In genomic region chr3:87509061-87509460, GRCm38 (mm10) we compare ENCODE assay signal across 10 mouse cellular contexts. TPM values are rescaled to one million over a fixed set of nuclear protein-coding genes. Genes with fewer than 3 reads are reported as not detected.
A peak's percentile ranks its signal among the peaks of the same experiment; 100 is the strongest.
DNase-seq lines count a peak whose midpoint lies in the region; ATAC-seq and TF ChIP-seq lines count a peak whose summit lies in the region.
"Had no signal": no experiment of that assay in that cellular context is flagged by ENCODE, and none has a peak within 500 bp of the region (broad histone marks: within the 10 kb centered on the region; RNA-seq: fewer than 3 reads in every experiment).

No protein-coding gene starts in this region.

- WGBS in liver, embryonic 11.5 days: 38% methylated on average over 4 of the region's 4 CpGs
- WGBS in heart, embryonic 14.5 days: 17% methylated on average over 4 of the region's 4 CpGs
- 10% methylated on average over 4 of the region's 4 CpGs for WGBS in small intestine, adult 2 months
- 55% methylated on average over 4 of the region's 4 CpGs for WGBS in midbrain, embryonic 11.5 days
- WGBS in midbrain, embryonic 15.5 days: 55% methylated on average over 4 of the region's 4 CpGs

- no peaks in the 10 kb centered on the region for H3K9me3 ChIP-seq in liver, embryonic 11.5 days (ENCODE audit: control insufficient read depth, low read length)
- no peaks in the 10 kb centered on the region for H3K9me3 ChIP-seq in heart, embryonic 14.5 days (ENCODE audit: control insufficient read depth, low read length)
- no peaks in the 10 kb centered on the region for H3K9me3 ChIP-seq in midbrain, embryonic 11.5 days (ENCODE audit: control insufficient read depth, low read length)
- H3K9me3 ChIP-seq in midbrain, embryonic 15.5 days: no peaks in the 10 kb centered on the region

- H3K4me1 ChIP-seq in liver, embryonic 11.5 days (replicated peaks; ENCODE audit: control insufficient read depth, insufficient read depth, low read length): peaks cover 23% of the 10 kb centered on the region
- H3K4me1 ChIP-seq in heart, embryonic 14.5 days (ENCODE audit: control insufficient read depth in 2 of 2, insufficient read depth in 2 of 2, low read length in 2 of 2): peaks cover 28 to 33% of the 10 kb centered on the region in 2 experiments
- H3K4me1 ChIP-seq in small intestine, adult 2 months (ENCODE audit: control insufficient read depth, insufficient read depth, insufficient read length, low read length): peaks cover 46% of the 10 kb centered on the region
- H3K4me1 ChIP-seq in midbrain, embryonic 11.5 days (ENCODE audit: control insufficient read depth, insufficient read depth, low read length): no peaks in the 10 kb centered on the region
- peaks cover 9% of the 10 kb centered on the region for H3K4me1 ChIP-seq in midbrain, embryonic 15.5 days

- ATAC-seq in liver, embryonic 11.5 days (replicated peaks; ENCODE audit: low FRiP score): no peak
- ATAC-seq in heart, embryonic 14.5 days (ENCODE audit: insufficient number of reproducible peaks, insufficient read depth, low FRiP score, low read depth): peak; percentile 55; the same call in 1 of the 2 replicates
- no peak for ATAC-seq in midbrain, embryonic 11.5 days (ENCODE audit: low FRiP score)
- ATAC-seq in midbrain, embryonic 15.5 days (replicated peaks): no peak

- H3K4me3 ChIP-seq in liver, embryonic 11.5 days (ENCODE audit: low read depth, low read length): no peak overlapping the region
- no peak overlapping the region for H3K4me3 ChIP-seq in heart, embryonic 14.5 days (ENCODE audit: control insufficient read depth in 1 of 2, insufficient read depth in 1 of 2, low read depth in 1 of 2, low read length in 2 of 2)
- peak overlapping the region; percentile 49 for H3K4me3 ChIP-seq in small intestine, adult 2 months (ENCODE audit: low read depth, low read length)
- H3K4me3 ChIP-seq in midbrain, embryonic 11.5 days (ENCODE audit: low read depth, low read length): no peak overlapping the region
- H3K4me3 ChIP-seq in midbrain, embryonic 15.5 days: no peak overlapping the region
- H3K4me3 ChIP-seq: myocyte had no signal

- no peaks in the 10 kb centered on the region for H3K27me3 ChIP-seq in liver, embryonic 11.5 days (replicated peaks; ENCODE audit: control insufficient read depth, insufficient read depth, low read length)
- H3K27me3 ChIP-seq in heart, embryonic 14.5 days (ENCODE audit: control insufficient read depth, insufficient read depth, low read length): no peaks in the 10 kb centered on the region; the same call in 1 of the 2 replicates
- H3K27me3 ChIP-seq in small intestine, adult 2 months (ENCODE audit: control insufficient read depth, insufficient read depth, low read length): no peaks in the 10 kb centered on the region
- no peaks in the 10 kb centered on the region for H3K27me3 ChIP-seq in midbrain, embryonic 11.5 days (ENCODE audit: control insufficient read depth, insufficient read depth, low read length)
- H3K27me3 ChIP-seq in midbrain, embryonic 15.5 days (replicated peaks): no peaks in the 10 kb centered on the region

- H3K36me3 ChIP-seq in liver, embryonic 11.5 days (ENCODE audit: control insufficient read depth, insufficient read depth, low read length): no peaks in the 10 kb centered on the region
- H3K36me3 ChIP-seq in heart, embryonic 14.5 days (ENCODE audit: control insufficient read depth, insufficient read depth, low read length): no peaks in the 10 kb centered on the region
- no peaks in the 10 kb centered on the region for H3K36me3 ChIP-seq in small intestine, adult 2 months (ENCODE audit: control insufficient read depth, insufficient read depth, low read length)
- no peaks in the 10 kb centered on the region for H3K36me3 ChIP-seq in midbrain, embryonic 11.5 days (ENCODE audit: control insufficient read depth, insufficient read depth, low read length)
- no peaks in the 10 kb centered on the region for H3K36me3 ChIP-seq in midbrain, embryonic 15.5 days (replicated peaks)

- DNase-seq in liver: peak; percentile 32
- DNase-seq in liver, embryonic 11.5 days (ENCODE audit: low spot score): no peak
- peak; percentile 87 to 88 for DNase-seq in kidney, postnatal 36 days
- no peak for DNase-seq in midbrain, embryonic 11.5 days (ENCODE audit: low spot score, missing footprints)
- no peak for DNase-seq in testis, postnatal 10 days (ENCODE audit: low spot score)
- DNase-seq: thymus, adult 2 months had no signal

- TF ChIP-seq CTCF in small intestine, adult 2 months (IDR thresholded peaks at IDR 0.05; ENCODE audit: extremely low read depth, insufficient read length, insufficient replicate concordance, low read depth, low read length): no peak

- no peak overlapping the region for H3K4me2 ChIP-seq in liver, embryonic 11.5 days
- H3K4me2 ChIP-seq in heart, embryonic 14.5 days (ENCODE audit: low read length): no peak overlapping the region
- no peak overlapping the region for H3K4me2 ChIP-seq in midbrain, embryonic 11.5 days
- no peak overlapping the region for H3K4me2 ChIP-seq in midbrain, embryonic 15.5 days

- H3K9ac ChIP-seq in liver, embryonic 11.5 days (ENCODE audit: low read depth, low read length): no peak overlapping the region
- no peak overlapping the region for H3K9ac ChIP-seq in heart, embryonic 14.5 days (ENCODE audit: low read length)
- no peak overlapping the region for H3K9ac ChIP-seq in midbrain, embryonic 11.5 days (ENCODE audit: low read length)
- H3K9ac ChIP-seq in midbrain, embryonic 15.5 days: no peak overlapping the region

- no peak overlapping the region for H3K27ac ChIP-seq in liver, embryonic 11.5 days (ENCODE audit: low read depth, low read length)
- H3K27ac ChIP-seq in heart, embryonic 14.5 days (replicated peaks in 1 of 2; ENCODE audit: control insufficient read depth in 1 of 2, insufficient read depth in 1 of 2, low read depth in 2 of 2, low read length in 2 of 2): no peak overlapping the region
- peak overlapping the region; percentile 91 for H3K27ac ChIP-seq in small intestine, adult 2 months (ENCODE audit: insufficient read depth, low read depth, low read length)
- no peak overlapping the region for H3K27ac ChIP-seq in midbrain, embryonic 11.5 days (ENCODE audit: low read depth, low read length)
- H3K27ac ChIP-seq in midbrain, embryonic 15.5 days: no peak overlapping the region

- TF ChIP-seq POLR2A in small intestine, adult 2 months (IDR thresholded peaks at IDR 0.05; ENCODE audit: low read depth, low read length): no peak

RNA-seq across cellular contexts. Expression of gene Etv3, which starts 16.1 kb away (rescaled TPM):
- polyA plus RNA-seq in liver, embryonic 11.5 days (2014; fragmentation: Nextera tagmentation; extraction: Ambion mirVana): 6.2 and 7.3 TPM in 2 replicates
- 7.3 and 9.3 TPM in 2 replicates for polyA plus RNA-seq in heart, embryonic 14.5 days (2014; fragmentation: Nextera tagmentation; extraction: Ambion mirVana)
- polyA plus RNA-seq in small intestine, adult 2 months (2012; rRNA removed): 10.6 and 19.9 TPM in 2 replicates
- 8.0 and 8.1 TPM in 2 replicates for polyA plus RNA-seq in midbrain, embryonic 11.5 days (2014; fragmentation: Nextera tagmentation; extraction: Ambion mirVana)
- 11.3 and 11.6 TPM in 2 replicates for polyA plus RNA-seq in midbrain, embryonic 15.5 days (2015; fragmentation: Nextera tagmentation; extraction: Ambion mirVana)

Comparison
In these comparisons a context has a peak if more than half of its experiments do, and no peak if none do; other contexts are left out.
1. DNase-seq: peak in liver (single experiment) and kidney, postnatal 36 days (2 of 2); none in liver, embryonic 11.5 days (single experiment), midbrain, embryonic 11.5 days (single experiment) and testis, postnatal 10 days (single experiment).